Mouse (Mus musculus) heart, embryonic 12.5 days (tissue): ENCODE data around the gene Fezf2. TPM values are rescaled to one million over a fixed set of nuclear protein-coding genes. Genes with fewer than 3 reads are reported as not detected.

ENCODE experiments used
- ATAC-seq: fragments of 200-750 bp; cut with Nextera tagmentation; 2 replicates; pipeline ENCODE4 v1.8.0; 2017; ENCODE audit warnings: moderate TSS enrichment, moderate library complexity; ENCODE audit not compliant: insufficient number of reproducible peaks, low FRiP score
- H3K27ac ChIP-seq: fragments of 300-500 bp; sonication (generic); 2 replicates; pipeline ENCODE4 v1.5.1; 2016; ENCODE audit warnings: mild to moderate bottlenecking, moderate library complexity; ENCODE audit not compliant: poor library complexity, severe bottlenecking
- H3K27me3 ChIP-seq: fragments of 300-500 bp; sonication (generic); replicated peaks from 2 replicates; pipeline ENCODE4 v1.6.1; 2016; ENCODE audit warnings: mild to moderate bottlenecking, moderate library complexity
- H3K36me3 ChIP-seq: fragments of 300-500 bp; sonication (generic); 2 replicates; pipeline ENCODE4 v1.6.1; 2016; ENCODE audit warnings: mild to moderate bottlenecking, moderate library complexity
- H3K4me1 ChIP-seq: fragments of 300-500 bp; sonication (generic); replicated peaks from 2 replicates; pipeline ENCODE4 v1.6.1; 2016; ENCODE audit warnings: mild to moderate bottlenecking
- H3K4me2 ChIP-seq: fragments of 300-500 bp; sonication (generic); 2 replicates; pipeline ENCODE4 v1.6.1; 2016; ENCODE audit warnings: mild to moderate bottlenecking, moderate library complexity
- H3K4me3 ChIP-seq: fragments of 300-500 bp; sonication (generic); 2 replicates; pipeline ENCODE4 v1.5.1; 2016; ENCODE audit warnings: mild to moderate bottlenecking
- H3K9ac ChIP-seq: fragments of 300-500 bp; sonication (generic); 2 replicates; pipeline ENCODE4 v1.6.1; 2016; ENCODE audit warnings: mild to moderate bottlenecking, moderate library complexity
- H3K9me3 ChIP-seq: fragments of 300-500 bp; sonication (generic); replicated peaks from 2 replicates; pipeline ENCODE4 v1.6.1; 2016; ENCODE audit warnings: mild to moderate bottlenecking, moderate library complexity
- WGBS: fragments of 180-500 bp; shearing (Covaris S2); methylation state at CpG from one replicate; pipeline ENCODE4 v1.1.7; 2016; 5-methylcytosine and 5-hydroxymethylcytosine counted together
- polyA plus RNA-seq: library from polyadenylated mRNA; unstranded; fragments of >200 nt; fragmentation: Nextera tagmentation; extraction: Ambion mirVana; gene quantifications from 2 replicates; pipeline ENCODE4 v1.2.1, GENCODE M21; 2016

Gene Fezf2
- polyA plus RNA-seq, 1 experiment from 2014 or later = 0.18 TPM

GRCm38 (mm10) chr14:12300275-12300674, 47.7 kb downstream of the Fezf2 start:
- Histone ChIP-seq H3K4me3 (no peak overlapping the region), H3K27me3 (no peaks in the 10 kb centered on the region), H3K36me3 (peaks cover 13% of the 10 kb centered on the region), H3K4me2 (no peak overlapping the region), H3K9me3 (no peaks in the 10 kb centered on the region), H3K4me1 (0 out of 2 replicates have a peak, but pooled peaks cover 3% of the 10 kb centered on the region), H3K27ac (no peak overlapping the region), H3K9ac (no peak overlapping the region)
- ATAC-seq = no peak
- WGBS = 72% methylated on average over 4 of the region's 4 CpGs

DNA sequence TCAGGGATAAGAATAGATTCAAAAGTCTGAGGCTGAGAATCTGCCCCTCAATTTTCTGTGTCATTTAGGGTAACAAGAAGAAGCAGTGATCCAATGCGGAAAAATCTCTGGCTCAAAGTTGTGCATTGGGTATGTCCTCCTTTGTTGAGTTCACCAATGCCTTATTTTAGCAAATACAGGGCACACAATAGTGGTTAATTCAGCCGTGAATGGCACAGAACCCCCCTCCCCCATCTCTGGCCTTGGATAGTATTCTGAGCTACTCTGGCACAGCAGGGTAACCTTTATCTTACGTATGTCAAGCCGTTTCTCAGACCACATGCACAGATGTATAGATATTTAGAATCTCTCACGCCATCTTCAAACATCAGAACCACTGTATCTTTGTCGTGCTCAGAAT, 48.3 kb downstream of the Fezf2 start:
- Histone ChIP-seq H3K27ac (no peak overlapping the region), H3K4me3 (no peak overlapping the region), H3K4me1 (no peaks in the 10 kb centered on the region), H3K9me3 (no peaks in the 10 kb centered on the region), H3K4me2 (no peak overlapping the region), H3K9ac (no peak overlapping the region), H3K27me3 (no peaks in the 10 kb centered on the region), H3K36me3 (peaks cover 13% of the 10 kb centered on the region)
- WGBS = 73% methylated on average over 6 of the region's 6 CpGs
- ATAC-seq = no peak

DNA sequence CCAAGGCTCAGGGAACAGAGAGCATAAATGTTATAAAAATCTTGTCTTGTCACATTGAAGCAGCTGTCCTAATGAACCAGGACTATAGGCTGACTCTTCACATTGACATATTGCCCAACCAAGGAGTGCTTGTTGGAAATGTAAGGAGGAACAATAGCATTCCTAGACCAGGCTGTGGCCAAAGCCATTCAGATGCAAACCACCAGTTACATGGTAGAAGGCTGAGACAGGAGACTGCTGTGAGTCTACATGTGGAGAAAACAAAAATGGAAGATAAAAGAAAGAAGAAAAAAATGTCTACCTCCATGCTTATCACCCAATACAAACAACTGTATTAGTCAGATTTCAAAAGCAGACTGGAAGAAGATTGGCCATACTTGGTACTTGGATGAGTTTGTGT, 48.8 kb downstream of the Fezf2 start:
- Histone ChIP-seq H3K4me3 (no peak overlapping the region), H3K4me1 (no peaks in the 10 kb centered on the region), H3K4me2 (no peak overlapping the region), H3K27ac (no peak overlapping the region), H3K27me3 (no peaks in the 10 kb centered on the region), H3K9ac (no peak overlapping the region), H3K9me3 (no peaks in the 10 kb centered on the region), H3K36me3 (peaks cover 13% of the 10 kb centered on the region)
- ATAC-seq = no peak

- no peaks in the 10 kb centered on the region for H3K9me3 ChIP-seq
- H3K27me3 ChIP-seq = no peaks in the 10 kb centered on the region
- H3K4me3 ChIP-seq = no peak overlapping the region
- no peak overlapping the region for H3K9ac ChIP-seq
- peaks cover 10% of the 10 kb centered on the region for H3K36me3 ChIP-seq
- no peak overlapping the region for H3K4me2 ChIP-seq
- no peaks in the 10 kb centered on the region for H3K4me1 ChIP-seq
- no peak overlapping the region for H3K27ac ChIP-seq
- ATAC-seq = no peak
- WGBS = 80% methylated on average over 7 of the region's 7 CpGs
These were observed 51.6 kb downstream of the Fezf2 start for GRCm38 (mm10) chr14:12296391-12296790.

Other genes starting within 250 kb of the Fezf2 start
- gene Gm49355, start 64.2 kb downstream of the Fezf2 start, polyA plus RNA-seq = 0.14 and 0.18 TPM in 2 replicates
- gene 3830406C13Rik, start 64.0 kb downstream of the Fezf2 start, polyA plus RNA-seq = 22.3 and 29.3 TPM in 2 replicates